Mouse (Mus musculus) liver, embryonic 13.5 days (tissue): ENCODE results near the gene Dab2. TPM values are rescaled to one million over a fixed set of nuclear protein-coding genes. Genes with fewer than 3 reads are reported as not detected.

ENCODE experiments used
- ATAC-seq: fragments of 200-750 bp; cut with Nextera tagmentation; 2 replicates; pipeline ENCODE4 v1.8.0; 2017; ENCODE audit warnings: low read depth, mild to moderate bottlenecking, moderate number of reproducible peaks, moderate library complexity
- DNase-seq: peaks from one replicate; pipeline ENCODE4 v3.0.0; 2022
- H3K27ac ChIP-seq: fragments of 300-500 bp; sonication (generic); 2 replicates; pipeline ENCODE4 v1.5.1; 2015; ENCODE audit warnings: moderate library complexity, mild to moderate bottlenecking, inconsistent platforms
- H3K27me3 ChIP-seq: fragments of 300-500 bp; sonication (generic); 2 replicates; pipeline ENCODE4 v1.6.1; 2015; ENCODE audit warnings: mild to moderate bottlenecking, inconsistent platforms
- H3K36me3 ChIP-seq: fragments of 300-500 bp; sonication (generic); 2 replicates; pipeline ENCODE4 v1.6.1; 2015; ENCODE audit warnings: mild to moderate bottlenecking, inconsistent platforms
- H3K4me1 ChIP-seq: fragments of 300-500 bp; sonication (generic); replicated peaks from 2 replicates; pipeline ENCODE4 v1.6.1; 2015; ENCODE audit warnings: inconsistent platforms
- H3K4me2 ChIP-seq: fragments of 300-500 bp; sonication (generic); 2 replicates; pipeline ENCODE4 v1.6.1; 2015; ENCODE audit warnings: inconsistent platforms, mild to moderate bottlenecking, moderate library complexity
- H3K4me3 ChIP-seq: fragments of 300-500 bp; sonication (generic); replicated peaks from 2 replicates; pipeline ENCODE4 v1.5.1; 2015; ENCODE audit warnings: mild to moderate bottlenecking, inconsistent platforms
- H3K9ac ChIP-seq: fragments of 300-500 bp; sonication (generic); 2 replicates; pipeline ENCODE4 v1.6.1; 2015; ENCODE audit warnings: mild to moderate bottlenecking, inconsistent platforms
- H3K9me3 ChIP-seq: fragments of 300-500 bp; sonication (generic); replicated peaks from 2 replicates; pipeline ENCODE4 v1.6.1; 2016; ENCODE audit warnings: inconsistent platforms
- WGBS: fragments of 180-500 bp; shearing (Covaris S2); methylation state at CpG from one replicate; pipeline ENCODE4 v1.1.7; 2015; ENCODE audit not compliant: insufficient replicate concordance; 5-methylcytosine and 5-hydroxymethylcytosine counted together
- polyA plus RNA-seq: library from polyadenylated mRNA; unstranded; fragments of >200 nt; fragmentation: Nextera tagmentation; extraction: Ambion mirVana; gene quantifications from 2 replicates; pipeline ENCODE4 v1.2.1, GENCODE M21; 2015

The Dab2 gene
- polyA plus RNA-seq, 1 experiment from 2014 or later = 8.3 TPM

GRCm38 (mm10) chr15:6432411-6432810 lies 132.8 kb downstream of the Dab2 start:
- H3K9me3 ChIP-seq = no peaks in the 10 kb centered on the region
- H3K36me3 ChIP-seq = no peaks in the 10 kb centered on the region
- H3K4me3 ChIP-seq = no peak overlapping the region
- 74% methylated on average over 7 of the region's 7 CpGs for WGBS
- no peak overlapping the region for H3K27ac ChIP-seq
- no peak for ATAC-seq
- H3K27me3 ChIP-seq = no peaks in the 10 kb centered on the region
- DNase-seq = no peak
- H3K4me2 ChIP-seq = no peak overlapping the region
- no peaks in the 10 kb centered on the region for H3K4me1 ChIP-seq
- no peak overlapping the region for H3K9ac ChIP-seq

GRCm38 (mm10) chr15:6435281-6435680 lies 135.7 kb downstream of the Dab2 start:
- WGBS = 70% methylated on average over 7 of the region's 7 CpGs
- DNase-seq (no peak), ATAC-seq (no peak)
- no peaks in the 10 kb centered on the region for H3K27me3 ChIP-seq
- no peak overlapping the region for H3K27ac ChIP-seq
- no peak overlapping the region for H3K9ac ChIP-seq
- H3K4me3 ChIP-seq = no peak overlapping the region
- H3K36me3 ChIP-seq = no peaks in the 10 kb centered on the region
- H3K4me2 ChIP-seq = no peak overlapping the region
- no peaks in the 10 kb centered on the region for H3K4me1 ChIP-seq
- no peaks in the 10 kb centered on the region for H3K9me3 ChIP-seq

GRCm38 (mm10) chr15:6435773-6436172 lies 136.2 kb downstream of the Dab2 start:
- ATAC-seq (no peak), DNase-seq (no peak)
- Histone ChIP-seq H3K27ac (no peak overlapping the region), H3K4me2 (no peak overlapping the region), H3K9ac (no peak overlapping the region), H3K4me1 (no peaks in the 10 kb centered on the region), H3K27me3 (no peaks in the 10 kb centered on the region), H3K9me3 (no peaks in the 10 kb centered on the region), H3K4me3 (no peak overlapping the region), H3K36me3 (no peaks in the 10 kb centered on the region)
- WGBS = 41% methylated on average over 2 of the region's 2 CpGs

GRCm38 (mm10) chr15:6438685-6439084 lies 139.1 kb downstream of the Dab2 start:
- no peaks in the 10 kb centered on the region for H3K27me3 ChIP-seq
- H3K27ac ChIP-seq = no peak overlapping the region
- H3K36me3 ChIP-seq = no peaks in the 10 kb centered on the region
- no peaks in the 10 kb centered on the region for H3K4me1 ChIP-seq
- no peak for DNase-seq
- WGBS = 62% methylated on average over 3 of the region's 3 CpGs
- H3K9me3 ChIP-seq = no peaks in the 10 kb centered on the region
- no peak overlapping the region for H3K4me2 ChIP-seq
- no peak overlapping the region for H3K9ac ChIP-seq
- ATAC-seq = no peak
- H3K4me3 ChIP-seq = no peak overlapping the region

- Histone ChIP-seq H3K9ac (no peak overlapping the region), H3K36me3 (no peaks in the 10 kb centered on the region), H3K9me3 (no peaks in the 10 kb centered on the region), H3K4me3 (no peak overlapping the region), H3K4me1 (no peaks in the 10 kb centered on the region), H3K4me2 (no peak overlapping the region), H3K27me3 (no peaks in the 10 kb centered on the region), H3K27ac (no peak overlapping the region)
- 66% methylated on average over 2 of the region's 2 CpGs for WGBS
- ATAC-seq = no peak
- no peak for DNase-seq
Measured at GRCm38 (mm10) chr15:6444452-6444851, 144.9 kb downstream of the Dab2 start.

GRCm38 (mm10) chr15:6445135-6445534 lies 145.5 kb downstream of the Dab2 start, which contains the start of gene C9:
C9 (plus strand) TSS chr15:6445327.
- no peaks in the 10 kb centered on the region for H3K9me3 ChIP-seq
- H3K36me3 ChIP-seq = no peaks in the 10 kb centered on the region
- no peak within 1 kb of the TSS for H3K4me2 ChIP-seq
- no peak within 1 kb of the TSS for H3K9ac ChIP-seq
- H3K27ac ChIP-seq = no peak within 1 kb of the TSS
- WGBS = 46% methylated on average over 2 of the region's 2 CpGs
- no peak for ATAC-seq
- no peak for DNase-seq
- H3K27me3 ChIP-seq = no peaks in the 10 kb centered on the region
- no peak within 1 kb of the TSS for H3K4me3 ChIP-seq
- no peaks in the 10 kb centered on the region for H3K4me1 ChIP-seq

GRCm38 (mm10) chr15:6446181-6446580 lies 146.6 kb downstream of the Dab2 start:
- H3K9ac ChIP-seq = no peak overlapping the region
- DNase-seq = no peak
- H3K4me3 ChIP-seq = no peak overlapping the region
- WGBS = 42% methylated on average over 1 of the region's 1 CpGs
- ATAC-seq = no peak
- H3K9me3 ChIP-seq = no peaks in the 10 kb centered on the region
- H3K27me3 ChIP-seq = no peaks in the 10 kb centered on the region
- no peak overlapping the region for H3K4me2 ChIP-seq
- no peaks in the 10 kb centered on the region for H3K4me1 ChIP-seq
- no peaks in the 10 kb centered on the region for H3K36me3 ChIP-seq
- H3K27ac ChIP-seq = no peak overlapping the region

- Histone ChIP-seq H3K9me3 (no peaks in the 10 kb centered on the region), H3K4me1 (no peaks in the 10 kb centered on the region), H3K36me3 (no peaks in the 10 kb centered on the region), H3K27ac (no peak overlapping the region), H3K27me3 (no peaks in the 10 kb centered on the region), H3K4me3 (no peak overlapping the region), H3K9ac (no peak overlapping the region), H3K4me2 (no peak overlapping the region)
- ATAC-seq = no peak
- no peak for DNase-seq
- 43% methylated on average over 9 of the region's 9 CpGs for WGBS
Measured at GRCm38 (mm10) chr15:6448892-6449291, 149.3 kb downstream of the Dab2 start.

GRCm38 (mm10) chr15:6454461-6454860 lies 154.9 kb downstream of the Dab2 start:
- Histone ChIP-seq H3K9ac (no peak overlapping the region), H3K36me3 (no peaks in the 10 kb centered on the region), H3K9me3 (no peaks in the 10 kb centered on the region), H3K4me1 (no peaks in the 10 kb centered on the region), H3K4me3 (no peak overlapping the region), H3K27me3 (no peaks in the 10 kb centered on the region), H3K27ac (no peak overlapping the region), H3K4me2 (no peak overlapping the region)
- WGBS = 56% methylated on average over 2 of the region's 2 CpGs
- ATAC-seq (no peak), DNase-seq (no peak)

- ATAC-seq = no peak
- WGBS = 70% methylated on average over 8 of the region's 8 CpGs
- no peak overlapping the region for H3K4me2 ChIP-seq
Measured at GRCm38 (mm10) chr15:6461381-6461780, 161.8 kb downstream of the Dab2 start.

GRCm38 (mm10) chr15:6463361-6463923 lies 163.9 kb downstream of the Dab2 start:
- Histone ChIP-seq H3K36me3 (no peaks in the 10 kb centered on the region), H3K4me3 (no peak overlapping the region), H3K4me1 (no peaks in the 10 kb centered on the region), H3K9me3 (no peaks in the 10 kb centered on the region), H3K27ac (no peak overlapping the region), H3K4me2 (no peak overlapping the region), H3K27me3 (no peaks in the 10 kb centered on the region), H3K9ac (no peak overlapping the region)
- DNase-seq = no peak
- WGBS = 60% methylated on average over 3 of the region's 3 CpGs
- no peak for ATAC-seq

More at GRCm38 (mm10) chr15:6461381-6461780, 161.8 kb downstream of the Dab2 start:
- H3K9ac ChIP-seq = no peak overlapping the region
- no peak for DNase-seq
- H3K36me3 ChIP-seq = no peaks in the 10 kb centered on the region
- H3K4me3 ChIP-seq = no peak overlapping the region
- H3K4me1 ChIP-seq = no peaks in the 10 kb centered on the region
- no peaks in the 10 kb centered on the region for H3K9me3 ChIP-seq
- H3K27ac ChIP-seq = no peak overlapping the region
- H3K27me3 ChIP-seq = no peaks in the 10 kb centered on the region

GRCm38 (mm10) chr15:6466995-6467394 lies 167.4 kb downstream of the Dab2 start:
- Histone ChIP-seq H3K36me3 (no peaks in the 10 kb centered on the region), H3K4me3 (no peak overlapping the region), H3K4me2 (no peak overlapping the region), H3K9me3 (no peaks in the 10 kb centered on the region), H3K27me3 (no peaks in the 10 kb centered on the region), H3K9ac (no peak overlapping the region), H3K4me1 (no peaks in the 10 kb centered on the region), H3K27ac (no peak overlapping the region)
- DNase-seq = no peak
- ATAC-seq = no peak
- 66% methylated on average over 10 of the region's 10 CpGs for WGBS
